Mouse (Mus musculus): ENCODE measurements around the gene Prcp. TPM values are rescaled to one million over a fixed set of nuclear protein-coding genes. Genes with fewer than 3 reads are reported as not detected.

The Prcp gene
- total RNA-seq, 2 experiments from 2014 or later, result 34.2 to 39.0 TPM

DNA sequence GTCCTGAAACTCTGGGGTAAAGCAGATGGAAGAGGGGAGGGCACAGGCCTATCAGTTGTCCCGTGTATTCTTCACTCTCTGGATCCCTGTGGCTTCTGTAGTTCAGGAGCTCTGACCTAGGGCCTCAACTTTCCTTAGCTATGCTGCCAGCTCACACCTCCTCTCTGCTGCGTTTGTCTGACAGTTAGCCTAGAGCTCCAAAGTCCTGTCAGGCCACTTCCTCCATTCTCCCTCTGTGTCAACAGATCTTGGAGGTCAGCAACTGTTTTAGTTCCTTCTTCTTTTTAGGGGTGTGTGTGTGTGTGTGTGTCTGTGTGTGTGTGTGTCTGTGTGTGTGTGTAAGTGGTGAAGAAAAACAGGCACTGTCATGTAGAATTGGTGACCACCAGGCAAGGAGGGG is 106.5 kb downstream of the Prcp start:
- no peak for DNase-seq

- peak; percentile 39 for DNase-seq
Observed at GRCm38 (mm10) chr7:92981864-92982263, 107.6 kb downstream of the Prcp start.

Other genes with a start within 250 kb of the Prcp start
- 1 to 10 TPM; 6.5 to 6.9 TPM for gene Ankrd42, start 237.3 kb upstream of the Prcp start, total RNA-seq (2021)
- 10 to 100 TPM; 45.5 to 60.2 TPM for gene Pcf11, start 204.5 kb upstream of the Prcp start, total RNA-seq (2021)
- 1 to 10 TPM; 7.9 to 10.0 TPM for gene Rab30, start 132.9 kb upstream of the Prcp start, total RNA-seq (2021)
- 1 to 10 TPM; 1.7 to 3.4 TPM for gene Ddias, start 223 bp upstream of the Prcp start, total RNA-seq (2021)
- 1 to 10 TPM; 3.1 to 7.2 TPM for gene Fam181b, start 205.4 kb downstream of the Prcp start, total RNA-seq (2021)